Mouse (Mus musculus) MEL (cell line): ENCODE measurements around the gene Gm11077. TPM values are rescaled to one million over a fixed set of nuclear protein-coding genes. Genes with fewer than 3 reads are reported as not detected.

Experiments
- DNase-seq: peaks from one replicate; pipeline ENCODE4 v3.0.0; 2011; ENCODE audit warnings: low read depth, low spot score
- H3K27ac ChIP-seq: 2 replicates; pipeline ENCODE4 v1.5.1; 2012; ENCODE audit warnings: low read depth, mild to moderate bottlenecking, control low read depth, low read length, moderate library complexity; ENCODE audit not compliant: control insufficient read depth
- H3K27me3 ChIP-seq, 2 experiments: fragments of 150-350 bp in 1 of 2; sonication (generic) in 1 of 2; 2 replicates each; pipeline ENCODE4 v1.6.1; 2012; ENCODE audit warnings: low read length in 2 of 2, mild to moderate bottlenecking in 2 of 2, improper control_type of control experiment in 1 of 2, moderate library complexity in 1 of 2; ENCODE audit not compliant: insufficient read depth in 2 of 2, control insufficient read depth in 1 of 2
- H3K36me3 ChIP-seq, 2 experiments: 2 replicates each; pipeline ENCODE4 v1.6.1; 2012 to 2014; ENCODE audit warnings: low read length in 2 of 2, improper control_type of control experiment in 1 of 2, inconsistent platforms in 1 of 2, mild to moderate bottlenecking in 1 of 2; ENCODE audit not compliant: insufficient read depth in 2 of 2, control insufficient read depth in 1 of 2
- H3K4me1 ChIP-seq, 2 experiments: fragments of 150-350 bp in 1 of 2; sonication (generic) in 1 of 2; 2 replicates each; pipeline ENCODE4 v1.6.1; 2012; ENCODE audit warnings: low read length in 2 of 2, improper control_type of control experiment in 1 of 2, mild to moderate bottlenecking in 1 of 2; ENCODE audit not compliant: insufficient read depth in 2 of 2, control insufficient read depth in 1 of 2
- H3K4me3 ChIP-seq, 2 experiments: fragments of 150-350 bp in 1 of 2; sonication (generic) in 1 of 2; 2 replicates each; pipeline ENCODE4 v1.5.1; 2012; ENCODE audit warnings: low read depth in 2 of 2, low read length in 2 of 2, mild to moderate bottlenecking in 2 of 2, moderate library complexity in 2 of 2, control low read depth in 1 of 2, improper control_type of control experiment in 1 of 2; ENCODE audit not compliant: control insufficient read depth in 1 of 2, insufficient read depth in 1 of 2
- H3K79me2 ChIP-seq: 2 replicates; pipeline ENCODE4 v1.6.1; 2012; ENCODE audit warnings: mild to moderate bottlenecking, low read length, moderate library complexity; ENCODE audit not compliant: control insufficient read depth, poor library complexity, insufficient read depth
- H3K9ac ChIP-seq: 2 replicates; pipeline ENCODE4 v1.6.1; 2012; ENCODE audit warnings: low read depth, mild to moderate bottlenecking, control low read depth, low read length, moderate library complexity; ENCODE audit not compliant: control insufficient read depth, poor library complexity, severe bottlenecking
- H3K9me3 ChIP-seq: fragments of 150-350 bp; sonication (generic); replicated peaks from 2 replicates; pipeline ENCODE4 v1.6.1; 2012; ENCODE audit warnings: mild to moderate bottlenecking, low read length, improper control_type of control experiment, moderate library complexity; ENCODE audit not compliant: insufficient read depth
- ETS1 ChIP-seq: IDR thresholded peaks from 2 replicates; pipeline ENCODE4 v1.6.1; 2012; ENCODE audit warnings: low read depth, mild to moderate bottlenecking, inconsistent platforms, low read length, improper control_type of control experiment, moderate library complexity
- MAX ChIP-seq: IDR thresholded peaks from 2 replicates; pipeline ENCODE4 v1.6.1; 2011; ENCODE audit warnings: low read length, improper control_type of control experiment
- MEF2A ChIP-seq: IDR thresholded peaks from 2 replicates; pipeline ENCODE4 v1.6.1; 2014; ENCODE audit warnings: low read depth, mild to moderate bottlenecking, inconsistent platforms, low read length, improper control_type of control experiment; ENCODE audit not compliant: poor library complexity, insufficient replicate concordance, severe bottlenecking; ENCODE audit errors: extremely low read depth
- MYB ChIP-seq: IDR thresholded peaks from 2 replicates; pipeline ENCODE4 v1.6.1; 2011; ENCODE audit warnings: mild to moderate bottlenecking, low read depth, low read length, improper control_type of control experiment
- MYC ChIP-seq: IDR thresholded peaks from 2 replicates; pipeline ENCODE4 v1.6.1; 2011; ENCODE audit warnings: low read depth, mild to moderate bottlenecking, low read length, improper control_type of control experiment, moderate library complexity
- POLR2A ChIP-seq, 2 experiments: IDR thresholded peaks; 2 replicates each; pipeline ENCODE4 v1.6.1; 2011 to 2012; ENCODE audit warnings: low read length in 2 of 2, mild to moderate bottlenecking in 2 of 2, control low read depth in 1 of 2, improper control_type of control experiment in 1 of 2, low read depth in 1 of 2, moderate library complexity in 1 of 2; ENCODE audit not compliant: control insufficient read depth in 1 of 2, insufficient read depth in 1 of 2, poor library complexity in 1 of 2
- POLR2AphosphoS5 ChIP-seq: IDR thresholded peaks from 2 replicates; pipeline ENCODE4 v1.6.1; 2012; ENCODE audit warnings: low read depth, borderline replicate concordance, mild to moderate bottlenecking, inconsistent platforms, low read length, moderate library complexity, mixed read lengths
- RAD21 ChIP-seq: IDR thresholded peaks from 2 replicates; pipeline ENCODE4 v1.6.1; 2011; ENCODE audit warnings: mild to moderate bottlenecking, low read depth, low read length, improper control_type of control experiment
- SMC3 ChIP-seq: IDR thresholded peaks from 2 replicates; pipeline ENCODE4 v1.6.1; 2011; ENCODE audit warnings: low read depth, low read length, improper control_type of control experiment
- TAL1 ChIP-seq: IDR thresholded peaks from 2 replicates; pipeline ENCODE4 v1.6.1; 2012; ENCODE audit warnings: mild to moderate bottlenecking, inconsistent platforms, low read length, moderate library complexity, mixed read lengths
- TCF12 ChIP-seq: IDR thresholded peaks from 2 replicates; pipeline ENCODE4 v1.6.1; 2014; ENCODE audit warnings: low read depth, mild to moderate bottlenecking, inconsistent platforms, low read length, improper control_type of control experiment, moderate library complexity
- UBTF ChIP-seq: IDR thresholded peaks from 2 replicates; pipeline ENCODE4 v1.6.1; 2012; ENCODE audit warnings: low read depth, mild to moderate bottlenecking, inconsistent platforms, low read length, improper control_type of control experiment, moderate library complexity, borderline replicate concordance; ENCODE audit not compliant: insufficient read depth
- USF1 ChIP-seq: IDR thresholded peaks from 2 replicates; pipeline ENCODE4 v1.6.1; 2014; ENCODE audit warnings: low read depth, mild to moderate bottlenecking, inconsistent platforms, low read length, improper control_type of control experiment, moderate library complexity
- USF2 ChIP-seq, 2 experiments: IDR thresholded peaks; 2 replicates each; pipeline ENCODE4 v1.6.1; 2011 to 2012; ENCODE audit warnings: improper control_type of control experiment in 2 of 2, low read length in 2 of 2, borderline replicate concordance in 1 of 2, inconsistent platforms in 1 of 2, low read depth in 1 of 2, mild to moderate bottlenecking in 1 of 2; ENCODE audit not compliant: insufficient read depth in 1 of 2
- polyA plus RNA-seq, 2 experiments: library from polyadenylated mRNA; stranded (reverse) in 1 of 2; unstranded in 1 of 2; fragments of >175 nt in 1 of 2; fragments of >200 nt in 1 of 2; gene quantifications; 2 replicates each; pipeline versions ENCODE4 v1.2.1 to v1.2.4; 2012; ENCODE audit warnings: low replicate concordance in 2 of 2, low read depth in 1 of 2; ENCODE audit not compliant: insufficient read length in 2 of 2, insufficient read depth in 1 of 2, missing spikeins in 1 of 2
- total RNA-seq: library from RNA; depleted of rRNA; stranded (reverse); fragments of 300-350 nt; gene quantifications from 2 replicates; pipeline ENCODE4 v1.2.3, GENCODE M21; 2012; rRNA removed

Gm11077 gene
- total and polyA plus RNA-seq, 3 experiments: not detected

- Histone ChIP-seq H3K27ac (no peak overlapping the region), H3K36me3 (no peaks in the 10 kb centered on the region), H3K27me3 (no peaks in the 10 kb centered on the region), H3K9me3 (no peaks in the 10 kb centered on the region), H3K4me3 (no peak overlapping the region), H3K9ac (no peak overlapping the region)
- TF ChIP-seq TAL1 (no peak), USF2 (IDR thresholded peaks at IDR 0.05; ENCODE audit: borderline replicate concordance in 1 of 2, insufficient read depth in 1 of 2, low read depth in 1 of 2, low read length in 2 of 2) (no peak), SMC3 (no peak), POLR2AphosphoS5 (no peak), MAX (no peak)
- TF ChIP-seq, all 39 proteins: peak for 0
- DNase-seq: no peak
- no peaks in the 10 kb centered on the region for H3K79me2 ChIP-seq
- no peaks in the 10 kb centered on the region for H3K4me1 ChIP-seq
Observed at GRCm38 (mm10) chr6:140799435-140800040, 70.5 kb downstream of the Gm11077 start.

- H3K4me1 ChIP-seq: no peaks in the 10 kb centered on the region
- TF ChIP-seq UBTF (no peak), ETS1 (no peak), MYC (no peak), POLR2A (IDR thresholded peaks at IDR 0.05; ENCODE audit: control insufficient read depth in 1 of 2, insufficient read depth in 1 of 2, low read depth in 1 of 2, low read length in 2 of 2, poor library complexity in 1 of 2) (no peak), TCF12 (no peak), USF1 (no peak), MEF2A (no peak), POLR2AphosphoS5 (no peak), RAD21 (no peak), MYB (no peak)
- H3K9me3 ChIP-seq: no peaks in the 10 kb centered on the region
- H3K4me3 ChIP-seq: no peak overlapping the region
- H3K9ac ChIP-seq: no peak overlapping the region
- H3K79me2 ChIP-seq: no peaks in the 10 kb centered on the region
- H3K27ac ChIP-seq: no peak overlapping the region
- no peaks in the 10 kb centered on the region for H3K27me3 ChIP-seq
- DNase-seq: no peak
- no peaks in the 10 kb centered on the region for H3K36me3 ChIP-seq
Observed at GRCm38 (mm10) chr6:140800587-140800986, 71.5 kb downstream of the Gm11077 start.

Other genes starting within 250 kb of the Gm11077 start
- 25.9 and 29.5 TPM in 2 replicates for gene Aebp2, start 106.6 kb upstream of the Gm11077 start, total RNA-seq
- gene Aebp2, start 106.6 kb upstream of the Gm11077 start, polyA plus RNA-seq: 10 to 100 TPM; 32.5 to 42.0 TPM